Mouse (Mus musculus) frontal cortex, postnatal 25 days (tissue): ENCODE measurements around the gene Mpv17l.
"Not testable (repeated sequence)": the region's sequence is repeated elsewhere in the genome, so short reads cannot be mapped to it uniquely, and the experiment has no call there.

Source experiments
- DNase-seq, 2 experiments: peaks; one replicate each; pipeline ENCODE4 v3.0.0; 2022; ENCODE audit warnings: low spot score in 2 of 2

Gene Mpv17l

DNA sequence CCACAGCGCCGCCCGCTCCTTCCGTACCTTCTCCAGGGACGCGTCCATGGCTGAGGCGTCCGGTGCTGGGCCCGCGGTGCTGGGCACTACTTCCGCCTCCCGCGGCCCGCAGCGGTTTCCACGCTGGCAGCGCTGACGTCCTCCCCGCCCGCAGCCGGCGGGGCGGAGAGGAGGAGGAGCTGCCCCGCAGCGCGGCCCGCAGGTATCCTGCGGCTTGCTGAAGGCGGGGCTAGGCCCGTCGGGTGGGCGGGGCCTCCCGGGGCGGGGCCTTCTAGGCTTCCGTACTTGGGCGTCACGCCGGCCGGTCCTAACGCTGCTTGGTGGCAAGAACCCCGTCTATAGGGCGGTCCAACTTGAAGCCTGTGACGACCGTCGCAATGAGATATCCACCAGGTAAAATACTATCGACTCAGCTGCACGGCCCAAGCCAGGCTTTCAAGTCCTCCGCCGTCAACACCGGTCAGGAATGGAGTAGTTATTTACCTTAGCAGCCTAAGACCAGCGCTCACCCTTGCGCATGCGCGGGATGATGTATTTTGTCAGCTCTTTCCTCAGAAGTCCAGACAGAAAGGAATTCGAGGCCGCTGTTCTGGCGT lies at the start of gene Mpv17l, which contains the start of gene Pdxdc1:
Gene Mpv17l, plus strand, starts transcription at position 274 of the 596 bp plus-strand sequence.
Gene Pdxdc1, minus strand, starts transcription at position 244 of the 596 bp plus-strand sequence.
- peak; percentile 97 to 98 for DNase-seq

DNA sequence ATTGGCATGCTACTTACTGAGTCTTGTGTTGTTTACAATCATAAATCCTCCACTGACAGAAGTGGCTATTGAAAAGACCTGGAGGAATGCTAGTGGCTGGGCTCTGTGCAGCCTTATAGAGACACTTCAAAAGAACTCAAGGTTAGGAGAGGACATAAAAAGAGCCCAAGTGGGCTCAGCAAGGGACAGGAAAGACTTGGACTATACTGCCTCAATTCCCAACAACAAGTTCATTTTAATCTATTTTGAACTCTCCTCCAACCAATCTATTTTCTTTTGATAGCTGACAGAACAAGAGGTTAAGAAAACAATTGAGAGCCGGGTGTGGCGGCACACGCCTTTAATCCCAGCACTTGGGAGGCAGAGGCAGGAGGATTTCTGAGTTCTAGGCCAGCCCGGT lies 49.1 kb upstream of the Mpv17l start:
- no peak for DNase-seq

DNA sequence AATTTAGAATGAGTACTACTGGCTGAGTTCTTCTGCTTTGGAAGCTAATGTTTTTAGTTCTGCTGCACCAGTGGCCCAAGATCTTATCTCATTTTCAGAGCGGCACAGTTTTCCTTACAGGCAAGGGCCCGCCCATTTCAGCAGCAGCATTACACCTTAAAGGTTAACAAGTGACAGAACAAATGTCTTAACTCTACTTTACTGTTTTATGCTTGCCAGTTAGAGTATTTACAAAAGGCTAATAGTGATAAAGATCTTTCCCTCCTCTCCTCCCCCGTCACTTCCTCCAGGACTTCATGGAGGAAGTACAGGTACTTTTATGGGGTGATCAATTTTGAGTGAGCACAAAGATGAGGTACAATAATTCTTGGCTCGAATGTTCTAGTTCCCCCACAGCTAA lies 36.9 kb upstream of the Mpv17l start:
- no peak for DNase-seq

DNA sequence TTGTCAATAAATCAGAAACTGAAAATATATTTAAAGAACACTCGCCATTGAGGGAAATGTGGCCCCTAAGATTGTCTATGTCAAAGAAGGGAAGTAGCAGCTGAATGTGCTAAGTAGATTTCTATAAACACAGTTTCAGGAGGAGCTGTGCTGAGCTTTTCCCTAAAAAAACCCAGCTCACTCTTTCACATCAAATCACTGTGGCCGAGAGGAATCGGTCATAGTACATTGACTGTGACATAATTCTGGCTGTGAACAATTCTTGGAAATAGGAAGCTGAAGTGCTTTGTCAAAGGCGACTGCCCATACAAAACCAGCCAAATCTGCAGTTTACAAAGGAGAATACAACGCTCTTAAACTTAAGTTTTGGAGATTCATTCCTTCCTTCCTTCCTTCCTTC lies 36.3 kb upstream of the Mpv17l start:
- DNase-seq = no peak

DNA sequence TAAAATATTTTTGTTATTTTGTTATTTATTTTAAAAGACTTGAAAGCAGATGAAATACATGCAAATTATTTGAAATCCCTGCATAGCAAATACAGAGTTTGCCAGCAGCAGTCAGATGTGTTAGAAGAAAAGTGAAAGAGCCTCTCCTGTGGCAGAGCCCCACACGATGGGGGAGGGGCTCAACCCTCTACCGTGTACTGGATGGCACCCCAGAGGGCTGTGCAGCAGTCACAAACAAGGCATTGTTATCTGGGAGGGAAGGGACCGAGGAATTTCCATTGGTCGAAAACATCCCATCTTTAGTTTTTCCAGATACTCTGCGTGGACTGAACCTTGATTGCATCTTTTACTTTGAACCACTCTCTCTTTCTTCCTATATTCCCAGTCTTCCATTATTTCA lies 35.6 kb upstream of the Mpv17l start:
- not testable (repeated sequence) for DNase-seq

DNA sequence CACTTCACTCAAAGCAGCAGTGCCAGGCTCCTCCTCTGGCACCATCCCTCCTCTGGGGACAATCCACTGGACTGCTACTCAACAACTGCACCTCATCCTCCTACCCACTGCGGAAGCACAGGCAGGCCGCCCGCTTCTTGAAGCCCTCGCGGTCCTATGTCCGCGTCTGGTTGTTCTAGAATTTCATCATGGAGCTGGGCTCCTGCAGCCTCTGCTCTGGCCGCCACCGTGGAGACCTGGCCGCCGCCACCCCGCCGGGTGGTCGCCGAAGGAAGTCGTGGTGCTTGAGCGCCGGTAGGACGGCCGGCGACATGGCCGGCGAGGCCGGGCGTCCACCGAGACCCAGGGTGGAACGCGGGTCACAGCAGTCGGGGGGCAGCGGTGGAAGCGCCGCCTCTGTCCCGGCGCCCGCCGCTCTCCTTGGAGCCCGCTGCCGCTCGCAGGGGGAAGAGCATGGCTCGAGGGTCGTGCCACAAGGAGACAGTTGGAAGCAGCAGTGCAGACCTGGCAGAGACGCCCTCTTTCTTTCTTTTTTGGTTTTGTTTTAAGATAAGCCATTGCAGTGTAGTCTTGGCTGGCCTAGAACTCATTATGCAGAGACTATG lies 34.9 kb upstream of the Mpv17l start:
- DNase-seq = no peak

DNA sequence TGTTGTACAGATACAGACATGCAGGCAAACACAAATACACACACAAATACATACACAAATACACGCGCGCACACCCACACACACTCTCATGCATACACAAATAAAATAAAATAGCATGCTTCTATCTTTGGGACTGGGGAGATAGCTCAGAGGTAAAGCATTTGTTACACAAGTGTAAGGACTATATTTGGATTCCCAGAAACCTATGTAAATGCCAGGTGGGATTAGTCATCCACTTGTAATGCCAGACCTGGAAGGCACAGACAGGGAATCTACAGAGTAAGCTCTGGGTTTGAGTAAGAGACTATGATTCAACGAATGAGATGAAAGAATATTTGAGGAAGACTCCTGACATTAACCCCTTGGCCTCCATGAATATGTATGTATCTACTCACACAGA lies 27.5 kb upstream of the Mpv17l start:
- DNase-seq = no peak

DNA sequence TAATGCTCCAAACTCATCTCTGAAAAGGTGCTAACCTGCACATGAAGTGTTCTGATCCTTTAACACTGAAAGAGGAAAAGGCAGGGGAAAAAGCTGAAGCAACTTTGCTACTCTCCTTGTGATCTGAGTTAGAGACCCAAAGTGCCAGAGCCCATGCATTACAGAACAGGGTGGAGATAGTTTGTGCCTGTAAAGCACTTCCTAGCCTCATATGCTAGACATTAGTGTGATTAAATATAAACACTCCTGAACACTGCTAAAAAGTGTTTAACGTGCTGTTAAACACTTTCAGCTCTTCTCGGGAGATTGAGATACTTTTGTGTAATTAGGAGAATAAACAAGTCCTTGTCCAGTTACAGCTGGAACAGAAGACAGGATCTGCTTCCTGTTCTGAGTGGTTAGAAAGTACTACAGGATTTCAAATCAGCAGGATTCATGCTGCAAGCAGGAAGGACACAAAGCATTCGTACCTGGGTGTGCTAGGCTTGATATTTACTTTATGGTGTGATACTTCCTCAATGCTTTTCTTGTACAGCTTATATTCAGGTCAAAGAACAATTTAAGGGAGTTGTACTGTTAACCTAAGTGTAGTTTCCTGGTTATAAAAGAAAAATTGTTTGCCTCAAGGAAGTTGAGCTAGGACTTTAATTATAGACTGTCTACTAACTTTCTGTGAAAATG lies 19.7 kb upstream of the Mpv17l start:
- DNase-seq = no peak

DNA sequence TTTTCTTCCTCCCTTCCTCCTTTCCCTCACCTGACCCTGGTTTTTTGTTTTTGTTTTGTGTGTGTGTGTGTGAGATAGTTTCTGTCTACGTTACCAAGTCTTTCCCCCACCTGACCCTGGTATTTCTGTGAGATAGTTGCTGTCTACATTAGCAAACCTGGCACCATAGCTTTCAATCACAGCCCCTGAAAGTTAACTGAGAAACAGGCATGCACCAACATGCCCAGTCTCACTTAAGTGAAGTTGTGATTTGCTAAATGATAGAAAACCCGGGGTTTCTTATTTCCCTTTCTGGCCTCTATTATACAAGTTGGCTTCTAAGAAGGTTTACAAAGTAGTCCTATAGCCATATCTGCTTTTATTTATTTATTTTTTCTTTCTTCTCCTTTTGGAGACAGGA lies 12.5 kb upstream of the Mpv17l start:
- no peak for DNase-seq

DNA sequence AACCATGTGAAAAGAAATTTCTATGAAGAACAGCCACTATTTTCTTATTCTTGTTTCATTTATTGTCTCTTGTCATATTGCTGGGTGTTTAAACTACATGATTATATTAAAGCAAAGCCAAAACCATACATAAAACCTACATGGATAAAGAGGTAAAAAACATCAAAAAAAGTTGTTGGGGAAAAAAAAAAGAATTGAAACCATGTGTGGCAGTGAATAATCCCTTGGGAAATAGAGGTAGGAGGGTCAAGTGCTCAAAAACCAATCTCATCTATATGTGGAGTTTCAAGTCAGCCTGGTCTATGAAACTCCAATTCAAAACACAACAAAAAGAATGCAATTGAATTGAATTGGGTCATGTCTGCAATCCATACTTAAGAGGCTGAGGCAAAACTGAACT lies 10.1 kb upstream of the Mpv17l start:
- no peak for DNase-seq

DNA sequence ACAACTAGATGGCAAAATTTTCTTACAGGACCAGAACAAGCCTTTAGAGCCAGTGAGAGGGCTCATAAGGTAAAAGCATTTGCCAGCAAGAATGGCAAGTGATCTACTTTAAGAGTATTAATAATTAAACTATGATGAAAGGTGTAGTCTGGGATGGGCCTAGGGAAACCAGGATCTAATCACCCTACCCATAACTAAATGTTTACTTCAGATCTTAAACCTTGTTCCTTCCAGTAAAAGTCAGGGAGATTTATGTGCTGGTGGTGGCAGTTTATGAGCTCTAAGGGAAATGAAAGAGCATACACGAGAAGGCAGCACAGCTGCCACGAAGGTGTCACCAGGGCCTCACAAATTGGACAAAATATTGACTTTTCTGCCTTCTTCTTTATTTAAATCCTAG lies 8.9 kb upstream of the Mpv17l start:
- no peak for DNase-seq

DNA sequence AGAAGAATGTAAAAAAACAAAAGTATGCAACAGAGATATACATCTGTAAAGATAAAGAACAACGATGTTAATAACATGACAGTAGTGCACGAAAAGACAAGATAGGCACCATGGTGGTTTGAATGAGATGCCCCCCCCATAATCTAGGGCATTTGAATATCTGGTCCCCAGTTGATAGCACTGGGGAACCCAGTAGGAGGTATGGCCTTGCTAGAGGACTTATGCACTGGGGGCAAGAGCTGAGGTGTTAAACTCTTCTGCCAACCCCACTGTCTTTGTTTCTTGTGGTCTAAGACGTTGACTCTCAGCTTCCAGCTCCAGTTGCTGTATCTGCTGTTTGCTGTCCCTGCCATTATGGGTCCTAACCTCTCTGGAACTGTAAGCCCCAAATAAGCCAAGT lies 7.2 kb upstream of the Mpv17l start:
- DNase-seq = no peak

DNA sequence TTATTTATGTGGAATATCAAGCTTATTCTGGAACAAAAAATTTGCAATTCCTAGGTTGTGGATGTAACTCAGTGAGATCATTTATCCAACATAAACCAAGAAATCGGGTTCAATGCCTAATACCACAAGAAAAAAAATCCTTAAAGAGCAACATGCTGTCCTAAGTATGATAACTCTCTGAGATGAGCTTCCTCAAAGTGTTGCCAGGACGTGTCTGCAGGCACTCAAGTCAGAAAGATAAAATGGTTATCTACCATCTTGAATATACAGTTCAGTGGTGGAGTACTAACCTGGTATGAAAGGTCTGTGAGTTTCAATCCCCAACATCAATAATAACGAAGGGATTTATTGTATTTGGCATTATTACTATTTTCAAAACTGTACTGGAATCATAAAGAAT lies 6.6 kb upstream of the Mpv17l start:
- no peak for DNase-seq

DNA sequence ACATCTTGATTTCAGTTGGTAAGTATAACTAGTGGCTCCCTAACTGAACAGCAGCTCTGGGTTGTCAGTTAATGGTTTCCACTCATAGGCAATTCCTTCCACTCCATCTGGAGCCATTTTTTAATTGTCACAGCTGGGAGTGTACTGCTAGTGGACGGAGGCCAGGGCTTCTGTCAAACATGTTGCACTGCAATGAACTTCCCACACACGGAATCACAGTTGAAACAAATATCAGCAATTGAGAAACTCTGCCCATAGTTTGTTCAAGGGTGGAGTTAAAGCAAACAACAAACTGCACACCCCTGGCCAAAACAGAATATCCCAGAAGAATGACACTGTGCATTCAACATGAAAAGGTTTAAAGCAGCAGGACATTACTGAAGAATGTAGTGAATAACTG lies 4.0 kb upstream of the Mpv17l start:
- no peak for DNase-seq

DNA sequence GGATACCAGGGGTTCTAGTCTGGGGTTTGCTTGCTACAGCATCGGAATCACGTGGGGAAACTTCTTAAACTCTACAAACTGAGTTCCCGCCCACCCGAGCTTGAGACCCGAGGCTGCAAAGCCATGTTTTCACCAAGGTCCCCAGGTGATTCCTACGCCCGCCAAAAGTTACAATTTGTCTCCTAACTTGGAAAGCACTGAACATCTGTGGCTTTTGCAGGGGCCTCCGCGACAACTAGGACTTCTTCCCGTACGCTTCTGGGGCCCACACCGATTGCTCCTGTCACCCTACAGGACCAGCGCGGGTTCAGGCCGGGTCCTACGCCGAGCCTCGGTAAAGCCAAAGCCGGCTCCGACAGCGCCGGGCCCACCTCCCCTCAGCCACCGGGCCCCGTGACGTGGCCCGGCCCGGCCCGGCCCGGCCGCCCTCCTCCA lies 547 bp upstream of the Mpv17l start:
- no peak for DNase-seq

DNA sequence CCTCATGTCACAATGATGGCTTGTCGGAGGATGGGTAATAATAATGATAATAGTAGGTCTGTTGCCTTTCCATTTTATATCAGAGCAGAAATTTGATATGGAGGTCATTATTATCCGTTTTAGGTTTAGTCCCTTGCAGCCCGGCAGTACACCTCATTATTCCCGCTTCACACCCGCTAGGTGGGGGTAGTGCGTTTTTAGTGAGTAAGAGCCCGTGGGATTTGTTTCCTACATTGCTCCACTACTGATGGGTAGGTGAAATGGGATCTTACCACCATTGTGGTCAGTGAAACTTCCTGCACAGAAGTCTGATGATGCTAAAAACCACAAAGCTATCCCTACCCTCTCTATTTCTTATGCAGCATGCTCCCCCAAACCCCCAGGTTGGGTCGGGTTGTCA lies 527 bp downstream of the Mpv17l start:
- DNase-seq = no peak

DNA sequence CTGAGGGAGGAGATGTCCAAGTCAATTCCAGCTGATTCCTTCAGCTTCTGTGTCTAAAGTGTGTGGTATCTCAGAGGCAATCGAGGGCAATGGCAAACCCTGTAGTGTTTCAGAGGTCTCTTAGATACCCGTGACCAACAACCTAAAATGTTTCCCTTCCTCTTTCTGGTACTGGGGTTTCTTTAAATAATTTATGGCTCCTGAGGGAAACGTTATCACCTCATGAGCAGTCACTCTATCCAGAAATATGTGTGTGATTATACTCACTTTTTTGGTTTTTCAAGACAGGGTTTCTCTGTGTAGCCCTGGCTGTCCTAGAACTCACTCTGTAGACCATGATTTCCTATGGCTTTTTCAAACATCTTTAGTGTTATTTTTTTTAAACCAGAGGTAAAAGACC lies 4.3 kb downstream of the Mpv17l start:
- no peak for DNase-seq

DNA sequence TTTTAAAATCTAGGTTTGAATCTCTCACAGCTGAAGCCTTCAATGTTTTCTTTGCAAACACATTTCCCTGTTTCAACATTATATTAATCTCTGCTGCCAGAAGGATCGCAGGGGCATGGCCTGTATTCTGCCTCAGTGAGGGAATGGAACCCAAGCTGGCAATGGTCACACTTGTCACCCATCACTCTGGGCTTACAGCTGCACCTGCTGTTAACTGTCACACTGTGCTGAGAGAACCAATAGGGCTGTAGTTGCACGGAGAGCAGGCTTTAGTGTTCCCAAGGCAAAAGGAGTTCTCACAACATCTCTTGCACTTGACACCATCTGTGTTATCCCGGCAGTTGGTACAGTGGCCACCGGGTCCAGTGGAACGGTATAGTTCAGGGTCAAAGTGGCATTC lies 17.1 kb downstream of the Mpv17l start:
- no peak for DNase-seq

DNA sequence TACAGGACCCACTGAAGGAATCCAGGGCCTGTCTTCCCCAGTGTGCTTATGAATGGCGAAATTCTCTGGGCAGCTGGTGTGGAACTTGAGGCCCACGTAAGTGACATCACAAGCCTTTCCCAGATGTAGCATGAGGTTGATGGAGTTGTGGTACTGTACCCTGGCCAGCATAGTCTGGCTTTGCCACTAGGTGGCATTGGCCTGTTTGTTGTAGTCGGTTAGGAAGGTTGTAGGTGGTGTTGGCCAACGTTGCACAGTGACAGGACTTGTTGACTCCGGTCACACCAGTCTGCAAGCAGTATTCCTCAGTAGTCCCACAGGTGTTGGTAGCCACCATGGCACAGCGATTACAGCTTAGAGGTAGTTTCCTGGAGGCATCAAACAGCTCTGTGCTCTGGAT lies 18.1 kb downstream of the Mpv17l start:
- DNase-seq = no peak

DNA sequence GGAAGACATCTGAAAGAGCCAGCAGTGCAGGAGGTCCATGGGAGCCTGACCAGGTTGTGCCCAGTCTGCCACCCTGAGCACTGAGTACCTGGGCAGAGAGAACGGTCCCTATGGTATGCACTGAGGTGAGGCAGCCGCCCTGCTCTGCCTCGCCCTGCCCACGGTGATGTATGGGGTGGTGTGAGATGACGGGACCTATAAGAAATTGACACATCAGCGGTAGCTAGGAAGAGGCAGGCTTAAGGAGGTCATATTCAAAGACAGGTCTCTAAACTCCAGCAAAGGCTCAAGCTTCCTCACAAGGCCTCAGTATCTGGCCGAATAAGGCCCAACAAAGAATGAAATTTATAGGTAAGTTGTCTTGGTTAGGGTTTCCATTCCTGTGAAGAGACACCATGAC lies 18.8 kb downstream of the Mpv17l start:
- no peak for DNase-seq

DNA sequence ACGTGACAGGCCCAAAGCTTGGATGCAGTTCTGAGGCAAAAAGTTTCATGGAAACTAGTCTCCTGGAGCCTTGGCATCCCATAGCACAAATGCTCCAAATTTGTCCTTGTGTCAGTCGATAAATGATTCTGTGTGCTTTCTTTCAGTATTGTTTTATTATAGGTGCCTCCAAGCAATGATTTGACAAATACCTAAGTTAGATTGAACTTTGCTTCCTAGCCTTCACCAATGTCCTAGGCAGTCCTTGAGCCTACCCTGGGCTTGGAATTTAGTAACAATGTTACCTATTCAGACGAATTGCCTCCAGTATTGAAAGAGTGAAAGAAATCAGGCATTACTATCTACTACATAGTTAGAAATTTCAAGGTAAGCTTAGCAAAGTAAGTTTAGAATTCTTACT lies 19.5 kb downstream of the Mpv17l start:
- not testable (repeated sequence) for DNase-seq

DNA sequence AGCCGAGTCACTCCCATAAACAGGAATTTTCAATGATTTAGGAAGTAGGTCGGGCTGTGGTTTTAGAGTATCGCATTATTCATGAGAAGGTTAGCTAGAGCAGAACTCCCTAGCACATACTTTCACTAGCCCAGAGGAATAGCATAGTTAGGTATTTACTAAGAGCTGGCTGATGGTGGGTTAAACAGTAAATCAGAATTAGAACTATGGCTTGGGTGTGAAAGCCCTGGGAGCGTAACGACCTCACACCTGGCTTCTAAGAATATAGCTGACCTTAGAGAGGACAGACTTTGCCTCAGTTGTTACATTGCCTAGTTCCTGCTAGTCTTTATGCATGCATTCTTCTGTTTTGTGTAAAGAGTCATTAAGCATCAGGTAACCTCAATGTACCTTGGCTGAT lies 20.0 kb downstream of the Mpv17l start:
- DNase-seq = not testable (repeated sequence)

DNA sequence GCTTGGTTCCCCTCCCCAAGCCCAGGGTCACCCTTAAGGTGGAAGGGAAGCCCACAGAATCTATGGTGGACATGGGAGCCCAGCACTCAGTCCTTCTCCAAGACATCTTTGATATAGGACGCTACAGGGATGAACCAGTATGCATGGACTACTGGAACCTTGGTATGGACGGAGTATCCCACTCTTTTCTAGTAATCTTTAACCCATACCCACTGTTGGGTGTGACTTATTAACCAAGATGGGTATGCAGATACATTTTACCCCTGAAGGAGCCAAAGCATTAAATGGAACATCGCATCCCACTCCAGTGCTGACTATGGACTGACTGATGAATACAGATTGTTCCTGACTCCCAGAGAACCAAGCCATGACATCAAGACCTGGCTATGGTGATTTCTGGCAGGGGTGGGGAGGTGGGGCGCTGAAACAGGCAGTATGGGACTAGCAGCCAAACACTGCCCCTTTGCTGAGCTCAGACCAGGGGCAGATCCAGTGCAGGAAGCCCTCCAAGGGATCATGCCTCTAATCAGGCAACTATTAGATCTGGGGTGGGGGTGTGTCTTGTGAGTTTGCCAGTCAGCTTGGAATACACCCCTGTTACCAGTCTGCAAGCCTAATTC lies 24.6 kb downstream of the Mpv17l start:
- DNase-seq = no peak
